Mouse (Mus musculus): Measurements from ENCODE around the gene Kcp.

DNA sequence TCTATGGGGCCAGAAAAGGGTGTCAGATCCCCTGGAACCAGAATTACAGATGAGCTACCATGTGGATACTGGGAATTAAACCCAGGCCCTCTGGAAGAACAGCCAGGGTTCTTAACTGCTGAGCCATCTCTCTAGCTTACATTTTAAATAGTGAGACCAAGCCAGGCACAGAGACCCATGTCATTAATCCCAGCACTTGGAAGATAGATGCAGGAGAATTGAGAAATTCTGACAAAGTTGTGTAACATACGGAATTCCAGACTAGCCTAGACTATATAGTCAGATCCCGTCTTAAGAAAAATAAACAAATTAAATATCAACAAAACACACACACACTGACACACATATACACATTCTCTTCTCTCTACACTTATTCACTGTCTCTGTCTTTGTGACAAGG lies 44.8 kb upstream of the Kcp start:
- TF ChIP-seq CTCF (conservative IDR thresholded peaks at IDR 0.05; ENCODE audit: insufficient read depth, insufficient read length, low read depth, low read length) (no peak), POLR2A (IDR thresholded peaks at IDR 0.05; ENCODE audit: low read depth, low read length) (no peak)

Data from kidney, adult 2 months (tissue).